Mouse (Mus musculus): Measurements from ENCODE around the gene Tas2r135. TPM values are rescaled to one million over a fixed set of nuclear protein-coding genes. Genes with fewer than 3 reads are reported as not detected.

Tas2r135 gene
- not detected in 2 replicates for polyA plus RNA-seq (2016; fragmentation: Nextera tagmentation; extraction: Ambion mirVana)

GRCm38 (mm10) chr6:42405134-42405533, at the start of gene Tas2r135:
TSS of gene Tas2r135 (plus strand) at chr6:42405434.
- Histone ChIP-seq H3K36me3 (no peaks in the 10 kb centered on the region), H3K27me3 (ENCODE audit: low read depth, poor library complexity, severe bottlenecking) (no peaks in the 10 kb centered on the region), H3K9me3 (replicated peaks) (no peaks in the 10 kb centered on the region), H3K4me1 (0 out of 2 replicates have a peak, but pooled peaks cover 5% of the 10 kb centered on the region), H3K4me3 (no peak within 1 kb of the TSS), H3K27ac (no peak within 1 kb of the TSS)
- 81% methylated on average over 2 of the region's 2 CpGs for WGBS
- DNase-seq (ENCODE audit: low spot score) = no peak

- no peak overlapping the region for H3K4me3 ChIP-seq
- H3K27me3 ChIP-seq (ENCODE audit: low read depth, poor library complexity, severe bottlenecking) = no peaks in the 10 kb centered on the region
- DNase-seq (ENCODE audit: low spot score) = no peak
- H3K36me3 ChIP-seq = peaks cover 98% of the 10 kb centered on the region
- 93% methylated on average over 13 of the region's 13 CpGs for WGBS
- H3K4me1 ChIP-seq = peaks cover 30% of the 10 kb centered on the region
- no peak overlapping the region for H3K27ac ChIP-seq
- no peaks in the 10 kb centered on the region for H3K9me3 ChIP-seq (replicated peaks)
These were observed 49.2 kb upstream of the Tas2r135 start for GRCm38 (mm10) chr6:42355794-42356600.

GRCm38 (mm10) chr6:42356913-42357312, 48.3 kb upstream of the Tas2r135 start:
- no peaks in the 10 kb centered on the region for H3K27me3 ChIP-seq (ENCODE audit: low read depth, poor library complexity, severe bottlenecking)
- no peaks in the 10 kb centered on the region for H3K9me3 ChIP-seq (replicated peaks)
- WGBS = 96% methylated on average over 5 of the region's 5 CpGs
- no peak overlapping the region for H3K4me3 ChIP-seq
- peaks cover 21% of the 10 kb centered on the region for H3K4me1 ChIP-seq
- H3K36me3 ChIP-seq = peaks cover 97% of the 10 kb centered on the region
- H3K27ac ChIP-seq = no peak overlapping the region
- DNase-seq (ENCODE audit: low spot score) = no peak

- H3K4me1 ChIP-seq = peaks cover 19% of the 10 kb centered on the region
- peaks cover 89% of the 10 kb centered on the region for H3K36me3 ChIP-seq
- 63% methylated on average over 6 of the region's 6 CpGs for WGBS
- H3K27me3 ChIP-seq (ENCODE audit: low read depth, poor library complexity, severe bottlenecking) = no peaks in the 10 kb centered on the region
- DNase-seq (ENCODE audit: low spot score) = no peak
- no peak overlapping the region for H3K4me3 ChIP-seq
- H3K9me3 ChIP-seq (replicated peaks) = no peaks in the 10 kb centered on the region
- H3K27ac ChIP-seq = no peak overlapping the region
These were observed 47.3 kb upstream of the Tas2r135 start for GRCm38 (mm10) chr6:42357901-42358300.

- no peak overlapping the region for H3K4me3 ChIP-seq
- H3K4me1 ChIP-seq = peaks cover 21% of the 10 kb centered on the region
- no peak overlapping the region for H3K27ac ChIP-seq
- 92% methylated on average over 12 of the region's 12 CpGs for WGBS
- DNase-seq (ENCODE audit: low spot score) = no peak
- H3K36me3 ChIP-seq = peaks cover 79% of the 10 kb centered on the region
- no peaks in the 10 kb centered on the region for H3K27me3 ChIP-seq (ENCODE audit: low read depth, poor library complexity, severe bottlenecking)
- no peaks in the 10 kb centered on the region for H3K9me3 ChIP-seq (replicated peaks)
These were observed 46.3 kb upstream of the Tas2r135 start for GRCm38 (mm10) chr6:42358901-42359300.

GRCm38 (mm10) chr6:42359364-42360147, 45.7 kb upstream of the Tas2r135 start:
- H3K4me1 ChIP-seq = peaks cover 15% of the 10 kb centered on the region; the same call in 1 of the 2 replicates
- no peak overlapping the region for H3K4me3 ChIP-seq
- DNase-seq (ENCODE audit: low spot score) = no peak
- no peaks in the 10 kb centered on the region for H3K9me3 ChIP-seq (replicated peaks)
- WGBS = 86% methylated on average over 9 of the region's 9 CpGs
- H3K27me3 ChIP-seq (ENCODE audit: low read depth, poor library complexity, severe bottlenecking) = no peaks in the 10 kb centered on the region
- H3K27ac ChIP-seq = no peak overlapping the region
- peaks cover 74% of the 10 kb centered on the region for H3K36me3 ChIP-seq

- no peak overlapping the region for H3K27ac ChIP-seq
- H3K9me3 ChIP-seq (replicated peaks) = no peaks in the 10 kb centered on the region
- peaks cover 15% of the 10 kb centered on the region; the same call in 1 of the 2 replicates for H3K4me1 ChIP-seq
- H3K27me3 ChIP-seq (ENCODE audit: low read depth, poor library complexity, severe bottlenecking) = no peaks in the 10 kb centered on the region
- WGBS = 91% methylated on average over 6 of the region's 6 CpGs
- peaks cover 70% of the 10 kb centered on the region for H3K36me3 ChIP-seq
- no peak for DNase-seq (ENCODE audit: low spot score)
- no peak overlapping the region for H3K4me3 ChIP-seq
These were observed 44.9 kb upstream of the Tas2r135 start for GRCm38 (mm10) chr6:42360231-42360840.

- no peak overlapping the region for H3K27ac ChIP-seq
- 92% methylated on average over 13 of the region's 13 CpGs for WGBS
- peaks cover 15% of the 10 kb centered on the region; the same call in 1 of the 2 replicates for H3K4me1 ChIP-seq
- no peaks in the 10 kb centered on the region for H3K27me3 ChIP-seq (ENCODE audit: low read depth, poor library complexity, severe bottlenecking)
- no peak for DNase-seq (ENCODE audit: low spot score)
- no peaks in the 10 kb centered on the region for H3K9me3 ChIP-seq (replicated peaks)
- peaks cover 61% of the 10 kb centered on the region for H3K36me3 ChIP-seq
- no peak overlapping the region for H3K4me3 ChIP-seq
These were observed 44.0 kb upstream of the Tas2r135 start for GRCm38 (mm10) chr6:42361041-42361895.

GRCm38 (mm10) chr6:42362074-42362473, 43.2 kb upstream of the Tas2r135 start:
- DNase-seq (ENCODE audit: low spot score) = no peak
- Histone ChIP-seq H3K4me1 (peaks cover 15% of the 10 kb centered on the region; the same call in 1 of the 2 replicates), H3K4me3 (no peak overlapping the region), H3K27ac (no peak overlapping the region), H3K36me3 (peaks cover 53% of the 10 kb centered on the region), H3K27me3 (ENCODE audit: low read depth, poor library complexity, severe bottlenecking) (no peaks in the 10 kb centered on the region), H3K9me3 (replicated peaks) (no peaks in the 10 kb centered on the region)
- 81% methylated on average over 1 of the region's 1 CpGs for WGBS

GRCm38 (mm10) chr6:42362497-42362896, 42.7 kb upstream of the Tas2r135 start:
- Histone ChIP-seq H3K4me1 (peaks cover 13% of the 10 kb centered on the region; the same call in 1 of the 2 replicates), H3K27me3 (ENCODE audit: low read depth, poor library complexity, severe bottlenecking) (no peaks in the 10 kb centered on the region), H3K27ac (no peak overlapping the region), H3K9me3 (replicated peaks) (no peaks in the 10 kb centered on the region), H3K4me3 (no peak overlapping the region), H3K36me3 (peaks cover 49% of the 10 kb centered on the region)
- no peak for DNase-seq (ENCODE audit: low spot score)
- 92% methylated on average over 1 of the region's 1 CpGs for WGBS

- Histone ChIP-seq H3K4me1 (peaks cover 8% of the 10 kb centered on the region; the same call in 1 of the 2 replicates), H3K36me3 (peaks cover 44% of the 10 kb centered on the region), H3K27ac (no peak overlapping the region), H3K27me3 (ENCODE audit: low read depth, poor library complexity, severe bottlenecking) (no peaks in the 10 kb centered on the region), H3K9me3 (replicated peaks) (no peaks in the 10 kb centered on the region), H3K4me3 (no peak overlapping the region)
- no peak for DNase-seq (ENCODE audit: low spot score)
- 59% methylated on average over 3 of the region's 3 CpGs for WGBS
These were observed 42.3 kb upstream of the Tas2r135 start for GRCm38 (mm10) chr6:42362974-42363373.

- Histone ChIP-seq H3K36me3 (peaks cover 33% of the 10 kb centered on the region), H3K4me3 (no peak overlapping the region), H3K9me3 (replicated peaks) (no peaks in the 10 kb centered on the region), H3K4me1 (peaks cover 7% of the 10 kb centered on the region; the same call in 1 of the 2 replicates), H3K27ac (no peak overlapping the region), H3K27me3 (ENCODE audit: low read depth, poor library complexity, severe bottlenecking) (no peaks in the 10 kb centered on the region)
- WGBS = 96% methylated on average over 4 of the region's 4 CpGs
- no peak for DNase-seq (ENCODE audit: low spot score)
These were observed 41.2 kb upstream of the Tas2r135 start for GRCm38 (mm10) chr6:42364066-42364465.
